Mouse (Mus musculus) MEL (cell line): ENCODE results near the gene Gjb4.

Experiments
- CTCF ChIP-seq, 3 experiments: IDR thresholded peaks in 2 of 3; conservative IDR thresholded peaks in 1 of 3; 2 replicates each; pipeline ENCODE4 v1.5.1; 2011 to 2012; ENCODE audit warnings: low read length in 3 of 3, low read depth in 2 of 3, mild to moderate bottlenecking in 2 of 3, improper control_type of control experiment in 1 of 3, inconsistent platforms in 1 of 3, mixed read lengths in 1 of 3, moderate library complexity in 1 of 3; ENCODE audit not compliant: control insufficient read depth in 1 of 3, insufficient read depth in 1 of 3, poor library complexity in 1 of 3, severe bottlenecking in 1 of 3
- MXI1 ChIP-seq: IDR thresholded peaks from 2 replicates; pipeline ENCODE4 v1.6.1; 2011; ENCODE audit warnings: mild to moderate bottlenecking, low read depth, low read length, improper control_type of control experiment
- POLR2AphosphoS5 ChIP-seq: IDR thresholded peaks from 2 replicates; pipeline ENCODE4 v1.6.1; 2012; ENCODE audit warnings: low read depth, borderline replicate concordance, mild to moderate bottlenecking, inconsistent platforms, low read length, moderate library complexity, mixed read lengths
- SIN3A ChIP-seq: IDR thresholded peaks from 2 replicates; pipeline ENCODE4 v1.6.1; 2012; ENCODE audit warnings: low read length, improper control_type of control experiment, inconsistent platforms
- TAL1 ChIP-seq: IDR thresholded peaks from 2 replicates; pipeline ENCODE4 v1.6.1; 2012; ENCODE audit warnings: mild to moderate bottlenecking, inconsistent platforms, low read length, moderate library complexity, mixed read lengths
- TCF12 ChIP-seq: IDR thresholded peaks from 2 replicates; pipeline ENCODE4 v1.6.1; 2014; ENCODE audit warnings: low read depth, mild to moderate bottlenecking, inconsistent platforms, low read length, improper control_type of control experiment, moderate library complexity

DNA sequence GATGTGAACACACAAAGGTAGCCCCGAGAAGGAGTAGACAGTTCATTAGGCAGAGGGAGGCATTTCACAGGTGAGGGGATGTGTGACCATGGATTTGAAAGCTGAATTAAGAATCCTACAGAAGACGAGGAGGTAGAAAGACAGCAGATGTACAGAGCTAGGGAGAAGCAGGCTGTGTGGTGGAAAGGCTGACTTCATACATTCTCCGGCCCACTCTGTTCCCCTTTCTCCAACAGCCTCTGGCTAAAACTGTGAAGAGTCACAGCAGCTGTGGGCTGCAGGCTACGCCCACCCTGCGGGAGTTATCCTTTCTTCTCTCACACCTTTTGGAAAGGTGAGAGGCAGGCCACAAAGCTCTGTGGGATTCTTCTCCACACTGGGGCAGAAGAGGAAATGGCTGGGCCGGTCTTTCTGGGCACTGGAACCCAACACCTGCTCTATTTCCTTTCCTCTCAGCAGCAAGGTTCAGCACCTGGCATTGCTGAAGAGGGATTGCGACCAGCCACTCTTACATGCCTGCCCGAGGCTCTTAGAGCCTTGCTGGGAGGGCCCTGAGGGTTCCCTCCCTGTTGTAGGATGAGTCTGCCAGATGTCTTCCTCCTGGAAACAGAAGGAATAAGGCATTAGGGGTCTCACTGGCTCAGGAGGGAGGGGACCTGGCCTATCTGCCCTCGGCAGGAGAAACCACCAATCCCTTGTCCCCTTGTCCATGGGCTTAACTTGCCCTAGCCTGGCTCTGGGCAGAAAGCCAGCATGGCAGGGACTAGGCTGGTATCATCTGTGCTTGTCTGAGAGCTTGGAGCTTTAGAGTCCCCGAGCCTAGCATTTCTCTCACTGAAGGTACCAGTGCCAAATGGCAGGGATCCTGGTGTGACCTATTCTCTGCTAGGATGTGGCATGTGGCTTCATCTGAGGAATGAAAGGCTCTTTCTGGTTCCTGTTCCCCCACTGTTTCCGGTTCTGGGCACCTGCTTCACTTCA, 46.6 kb upstream of the Gjb4 start:
- TF ChIP-seq TCF12 (no peak), CTCF (IDR thresholded peaks at IDR 0.05 in 2 of 3, conservative IDR thresholded peaks at IDR 0.05 in 1 of 3; ENCODE audit: control insufficient read depth in 1 of 3, insufficient read depth in 1 of 3, low read depth in 2 of 3, low read length in 3 of 3, poor library complexity in 1 of 3, severe bottlenecking in 1 of 3) (no peak), TAL1 (no peak), SIN3A (no peak), POLR2AphosphoS5 (no peak), MXI1 (no peak)
